Mouse (Mus musculus) kidney, adult 2 months (tissue): ENCODE results near the gene Chkb. TPM values are rescaled to one million over a fixed set of nuclear protein-coding genes. Genes with fewer than 3 reads are reported as not detected.

Experiments used
- DNase-seq: peaks from one replicate; pipeline ENCODE4 v3.0.0; 2021
- H3K27ac ChIP-seq: fragments of 200-500 bp; 2 replicates; pipeline ENCODE4 v1.5.1; 2012; ENCODE audit warnings: low read depth, low read length, control low read depth, inconsistent platforms; ENCODE audit not compliant: insufficient read depth
- H3K27me3 ChIP-seq: fragments of 200-500 bp; replicated peaks from 2 replicates; pipeline ENCODE4 v1.6.1; 2012; ENCODE audit warnings: mild to moderate bottlenecking, moderate library complexity, low read length, inconsistent platforms; ENCODE audit not compliant: control insufficient read depth, insufficient read depth
- H3K36me3 ChIP-seq: fragments of 200-500 bp; 2 replicates; pipeline ENCODE4 v1.6.1; 2012; ENCODE audit warnings: mild to moderate bottlenecking, moderate library complexity, low read length, inconsistent platforms; ENCODE audit not compliant: control insufficient read depth, insufficient read depth
- H3K4me1 ChIP-seq: fragments of 200-500 bp; 2 replicates; pipeline ENCODE4 v1.6.1; 2011; ENCODE audit warnings: low read length; ENCODE audit not compliant: control insufficient read depth, insufficient read depth
- H3K4me3 ChIP-seq: fragments of 200-500 bp; 2 replicates; pipeline ENCODE4 v1.5.1; 2011; ENCODE audit warnings: mild to moderate bottlenecking, low read depth, low read length, control low read depth; ENCODE audit not compliant: insufficient read depth
- CTCF ChIP-seq: fragments of 200-500 bp; conservative IDR thresholded peaks from 2 replicates; pipeline ENCODE4 v1.5.1; 2011; ENCODE audit warnings: low read depth, mild to moderate bottlenecking, control low read depth, low read length, moderate library complexity, mixed read lengths; ENCODE audit not compliant: insufficient read depth, insufficient read length
- POLR2A ChIP-seq: fragments of 200-500 bp; IDR thresholded peaks from one replicate; pipeline ENCODE4 v1.6.1; 2011; ENCODE audit warnings: low read depth, low read length, control low read depth
- WGBS: fragments of 180-500 bp; shearing (Covaris S2); methylation state at CpG from one replicate; pipeline ENCODE4 v1.1.7; 2018; 5-methylcytosine and 5-hydroxymethylcytosine counted together
- polyA plus RNA-seq: library from polyadenylated mRNA; depleted of rRNA; stranded (reverse); fragments of >200 nt; gene quantifications from 2 replicates; pipeline ENCODE4 v1.2.3, GENCODE M21; 2012

The Chkb gene
- polyA plus RNA-seq, 1 experiment, result 62.6 TPM

DNA sequence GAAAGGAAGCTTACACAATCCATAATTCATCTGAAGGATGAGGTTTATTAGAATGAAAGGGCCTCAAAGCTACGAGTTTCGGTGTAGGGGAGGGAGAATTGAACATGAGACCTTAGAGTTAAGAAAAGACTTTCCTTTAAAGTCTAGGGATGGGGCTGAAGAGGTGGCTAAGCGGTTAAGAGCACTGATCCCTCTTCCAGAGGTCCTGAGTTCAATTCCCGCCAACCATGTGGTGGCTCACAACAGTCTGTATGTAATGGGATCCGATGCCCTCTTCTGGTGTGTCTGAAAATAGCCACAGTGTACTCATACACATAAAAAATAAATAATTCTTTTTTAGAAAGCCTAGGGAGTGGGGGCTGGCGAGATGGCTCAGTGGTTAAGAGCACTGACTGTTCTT lies 633 bp upstream of the Chkb start:
- WGBS, result 48% methylated on average over 6 of the region's 6 CpGs
- Histone ChIP-seq H3K27ac (no peak overlapping the region), H3K4me3 (peak overlapping the region; percentile 83; the same call in 1 of the 2 replicates), H3K4me1 (no peaks in the 10 kb centered on the region), H3K27me3 (no peaks in the 10 kb centered on the region), H3K36me3 (no peaks in the 10 kb centered on the region)
- no peak for DNase-seq
- TF ChIP-seq CTCF (no peak), POLR2A (no peak)

DNA sequence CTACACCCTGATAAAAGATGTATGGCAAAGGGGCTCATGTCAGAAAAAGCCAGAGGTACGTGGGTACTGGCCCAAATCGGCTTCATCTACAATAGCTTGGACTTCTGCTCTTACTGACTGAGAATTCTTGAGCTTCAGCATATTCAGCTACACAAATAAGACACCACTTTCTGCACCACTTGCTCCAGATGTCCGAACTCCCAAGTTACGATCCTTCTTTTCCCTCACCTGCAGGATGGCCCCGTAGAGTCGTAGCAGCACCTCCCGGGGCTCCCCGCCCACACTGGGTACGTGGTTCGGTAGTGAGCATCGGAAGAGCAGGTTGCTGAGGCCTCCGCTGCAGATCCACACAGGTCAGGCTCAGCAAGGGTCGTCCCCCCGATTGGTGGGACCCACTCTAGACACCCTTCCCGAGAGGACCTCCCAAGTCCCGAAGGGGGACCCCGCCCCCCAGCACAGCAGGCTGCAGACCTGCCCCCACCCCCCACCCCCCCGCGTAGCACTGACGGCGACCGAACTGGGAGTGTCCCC lies 822 bp downstream of the Chkb start:
- no peak for DNase-seq
- WGBS, result 4% methylated on average over 22 of the region's 22 CpGs
- TF ChIP-seq CTCF (no peak), POLR2A (no peak)
- Histone ChIP-seq H3K4me1 (no peaks in the 10 kb centered on the region), H3K36me3 (no peaks in the 10 kb centered on the region), H3K27ac (no peak overlapping the region), H3K27me3 (no peaks in the 10 kb centered on the region), H3K4me3 (peak overlapping the region; percentile 83)

DNA sequence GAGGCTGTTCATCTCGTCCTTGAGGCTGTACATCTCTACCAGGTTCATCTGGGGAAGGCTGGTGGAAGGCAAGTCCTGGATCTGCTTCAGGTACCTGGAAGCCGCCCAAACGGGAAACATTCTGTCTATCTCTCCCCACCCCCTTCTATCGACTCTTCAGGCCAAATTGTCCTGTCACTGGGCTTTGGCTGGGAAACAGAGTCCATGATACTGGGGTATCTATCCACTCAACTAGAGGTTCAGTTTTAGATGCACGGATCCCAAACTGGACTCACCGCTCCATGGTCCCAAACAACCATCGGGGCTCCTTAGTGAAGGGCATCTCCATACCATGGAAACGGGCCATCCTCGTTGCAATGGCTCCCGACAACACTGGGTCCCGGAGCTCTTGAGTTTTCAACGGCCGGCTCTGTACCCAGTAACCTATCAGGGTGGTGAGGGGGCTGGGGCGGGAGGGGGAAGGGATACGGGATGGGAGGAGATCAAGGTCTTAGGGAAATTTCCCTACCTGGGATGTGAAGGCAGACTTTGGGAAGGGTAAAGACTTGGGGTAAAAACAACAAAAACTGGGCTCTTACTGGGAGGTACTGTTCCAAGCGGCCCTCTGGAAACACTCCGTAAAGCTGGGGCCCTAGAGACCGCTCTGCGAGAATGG lies 1.4 kb downstream of the Chkb start:
- H3K4me3 ChIP-seq, result peak overlapping the region; percentile 83
- no peak for TF ChIP-seq POLR2A
- no peak for TF ChIP-seq CTCF
- 88% methylated on average over 19 of the region's 19 CpGs for WGBS
- DNase-seq, result no peak
- H3K27me3 ChIP-seq, result no peaks in the 10 kb centered on the region
- no peak overlapping the region for H3K27ac ChIP-seq
- no peaks in the 10 kb centered on the region for H3K36me3 ChIP-seq
- no peaks in the 10 kb centered on the region for H3K4me1 ChIP-seq

DNA sequence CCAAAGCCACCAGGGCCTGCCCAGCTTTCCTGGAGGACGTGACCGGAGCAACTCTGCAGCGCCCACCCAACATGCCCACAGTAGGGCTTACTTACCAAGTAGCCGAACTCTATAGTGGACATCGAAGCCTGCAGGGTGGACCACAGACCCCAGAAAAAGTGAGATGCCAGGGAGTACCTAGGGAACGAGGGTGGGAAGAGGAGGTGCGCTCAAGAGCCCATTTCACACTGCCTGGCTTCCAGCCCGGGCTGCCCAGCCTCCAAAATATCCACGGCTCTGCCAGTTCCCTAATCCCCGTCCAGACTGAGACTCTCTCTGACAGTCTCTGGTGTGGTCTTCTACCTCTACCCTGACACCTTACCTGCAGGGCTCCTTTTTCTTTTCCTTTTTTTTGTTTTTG lies 3.0 kb downstream of the Chkb start:
- TF ChIP-seq CTCF, result no peak
- no peak for TF ChIP-seq POLR2A
- Histone ChIP-seq H3K27ac (no peak overlapping the region), H3K36me3 (no peaks in the 10 kb centered on the region), H3K27me3 (no peaks in the 10 kb centered on the region), H3K4me1 (no peaks in the 10 kb centered on the region), H3K4me3 (no peak overlapping the region)
- DNase-seq, result no peak
- 85% methylated on average over 10 of the region's 10 CpGs for WGBS

DNA sequence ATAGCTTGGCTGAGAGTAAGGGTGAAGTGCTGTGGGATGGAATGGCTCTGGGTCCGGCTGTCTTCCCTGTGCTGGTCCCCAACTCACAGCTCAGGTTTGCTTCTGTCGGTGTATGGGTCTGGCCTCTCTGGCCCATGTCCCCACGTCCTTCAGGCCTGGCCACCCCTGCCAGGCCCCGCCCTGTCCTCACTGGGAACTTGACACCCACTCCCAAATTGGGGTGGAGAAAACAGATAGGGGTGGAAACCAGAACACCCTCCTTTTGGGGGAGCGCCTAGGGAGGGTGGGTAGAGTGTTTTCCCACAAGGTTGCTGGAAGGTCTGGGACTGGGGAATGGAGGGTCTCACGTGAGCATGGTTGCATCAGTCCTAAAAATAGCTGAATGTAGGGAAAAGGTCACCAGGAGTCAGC lies 4.0 kb downstream of the Chkb start, which contains the start of gene Cpt1b:
Cpt1b (minus strand) TSS at position 153 of the 411 bp plus-strand sequence.
- DNase-seq, result peak; percentile 66
- H3K27ac ChIP-seq, result peak within 1 kb of the TSS; percentile 95
- H3K27me3 ChIP-seq, result no peaks in the 10 kb centered on the region
- H3K4me3 ChIP-seq, result peak within 1 kb of the TSS; percentile 44; the same call in 1 of the 2 replicates
- WGBS, result 46% methylated on average over 6 of the region's 6 CpGs
- H3K36me3 ChIP-seq, result no peaks in the 10 kb centered on the region
- no peaks in the 10 kb centered on the region for H3K4me1 ChIP-seq
- TF ChIP-seq CTCF, result no peak
- TF ChIP-seq POLR2A, result no peak

DNA sequence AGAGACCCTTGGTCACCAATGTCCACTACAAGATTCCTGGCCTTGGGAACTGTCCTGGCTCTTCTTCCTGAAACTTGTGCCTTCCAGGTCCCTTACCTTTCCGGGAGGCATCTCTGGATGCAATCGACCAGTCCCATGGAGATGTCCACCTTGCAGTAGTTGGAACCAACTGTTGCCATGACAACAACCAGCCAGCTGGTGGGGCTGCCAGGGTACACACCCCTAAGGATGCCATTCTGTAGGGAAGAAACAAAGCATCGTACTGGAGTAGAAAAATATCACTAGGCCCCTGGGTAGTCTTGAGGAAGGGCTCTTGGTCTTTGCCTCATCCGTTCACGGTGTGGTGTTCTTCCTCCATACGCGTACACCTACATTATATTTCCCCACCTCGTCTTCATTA lies 5.1 kb downstream of the Chkb start:
- Histone ChIP-seq H3K4me3 (peak overlapping the region; percentile 26; the same call in 1 of the 2 replicates), H3K4me1 (no peaks in the 10 kb centered on the region), H3K27ac (peak overlapping the region; percentile 26; the same call in 1 of the 2 replicates), H3K27me3 (no peaks in the 10 kb centered on the region), H3K36me3 (no peaks in the 10 kb centered on the region; the same call in 1 of the 2 replicates)
- DNase-seq, result no peak
- WGBS, result 88% methylated on average over 8 of the region's 8 CpGs
- TF ChIP-seq POLR2A (no peak), CTCF (no peak)

DNA sequence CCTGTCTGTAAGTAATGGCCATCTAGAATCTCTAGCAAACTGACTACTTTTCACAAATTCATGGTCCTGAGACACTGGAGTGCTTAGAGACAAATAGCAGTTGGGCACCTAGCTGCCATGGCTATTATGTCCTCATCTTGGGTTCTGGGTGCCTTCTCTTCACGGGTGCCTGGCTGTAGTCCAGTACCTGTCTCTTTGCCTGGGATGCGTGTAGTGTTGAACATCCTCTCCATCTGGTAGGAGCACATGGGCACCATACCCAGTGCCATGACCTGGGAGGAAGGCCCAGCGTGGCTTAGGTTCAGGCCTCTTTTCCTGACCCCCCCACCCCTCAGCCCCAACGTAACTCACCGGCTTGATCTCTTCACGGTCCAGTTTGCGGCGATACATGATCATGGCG lies 7.8 kb downstream of the Chkb start:
- Histone ChIP-seq H3K36me3 (no peaks in the 10 kb centered on the region; the same call in 1 of the 2 replicates), H3K27me3 (no peaks in the 10 kb centered on the region), H3K4me3 (no peak overlapping the region), H3K27ac (no peak overlapping the region), H3K4me1 (no peaks in the 10 kb centered on the region)
- WGBS, result 87% methylated on average over 9 of the region's 9 CpGs
- no peak for TF ChIP-seq CTCF
- no peak for TF ChIP-seq POLR2A
- DNase-seq, result no peak

DNA sequence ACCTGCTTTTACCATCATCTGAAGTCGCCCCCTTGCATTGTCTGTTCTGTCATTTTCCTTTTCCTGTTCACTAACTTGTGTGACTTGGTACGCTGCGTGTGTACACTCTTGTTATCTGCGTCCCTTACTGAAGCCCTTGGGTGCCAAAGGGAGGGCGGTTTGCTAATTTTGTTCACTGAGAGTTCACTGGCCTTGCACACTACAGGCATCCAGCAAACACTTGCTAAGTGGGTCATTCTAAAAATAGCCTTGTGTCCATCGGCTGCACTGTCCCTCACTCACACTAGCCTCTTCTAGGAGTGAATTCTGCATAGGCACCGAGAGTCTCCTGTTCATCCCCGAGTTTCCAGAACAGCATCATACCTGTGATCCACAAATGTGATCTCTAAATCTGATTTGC lies 14.4 kb downstream of the Chkb start:
- no peak for TF ChIP-seq CTCF
- no peak overlapping the region for H3K27ac ChIP-seq
- no peak overlapping the region for H3K4me3 ChIP-seq
- no peak for DNase-seq
- no peaks in the 10 kb centered on the region; the same call in 1 of the 2 replicates for H3K27me3 ChIP-seq
- H3K36me3 ChIP-seq, result no peaks in the 10 kb centered on the region; the same call in 1 of the 2 replicates
- 80% methylated on average over 8 of the region's 8 CpGs for WGBS
- H3K4me1 ChIP-seq, result no peaks in the 10 kb centered on the region
